Mouse (Mus musculus): ENCODE data around the gene Ccdc18. TPM values are rescaled to one million over a fixed set of nuclear protein-coding genes. Genes with fewer than 3 reads are reported as not detected.
A peak's percentile ranks its signal among the peaks of the same experiment; 100 is the strongest.
"Not testable (repeated sequence)": the region's sequence is repeated elsewhere in the genome, so short reads cannot be mapped to it uniquely, and the experiment has no call there.

Gene Ccdc18
- polyA plus RNA-seq (2015; fragmentation: Nextera tagmentation; extraction: Ambion mirVana): 2.6 and 3.1 TPM in 2 replicates

- Histone ChIP-seq H3K9me3 (no peaks in the 10 kb centered on the region), H3K4me2 (peak within 1 kb of the TSS; percentile 75), H3K4me3 (peak within 1 kb of the TSS; percentile 80), H3K4me1 (replicated peaks) (peaks cover 23% of the 10 kb centered on the region), H3K27ac (replicated peaks) (peak within 1 kb of the TSS; percentile 87), H3K36me3 (peaks cover 10% of the 10 kb centered on the region), H3K27me3 (no peaks in the 10 kb centered on the region), H3K9ac (peak within 1 kb of the TSS; percentile 86)
- WGBS: under 1% methylated on average over 65 of the region's 65 CpGs
- ATAC-seq (ENCODE audit: low read depth): peak; percentile 98
These were observed at the start of gene Ccdc18, which contains the start of gene Tmed5 for GRCm38 (mm10) chr5:108132441-108133243. TSS of gene Ccdc18 (plus strand) at chr5:108132875. TSS of gene Tmed5 (minus strand) at chr5:108132620.

GRCm38 (mm10) chr5:108085440-108085839 lies 47.2 kb upstream of the Ccdc18 start:
- no peak overlapping the region for H3K4me3 ChIP-seq
- no peak overlapping the region for H3K4me2 ChIP-seq
- ATAC-seq (ENCODE audit: low read depth): no peak
- no peaks in the 10 kb centered on the region for H3K27me3 ChIP-seq
- H3K4me1 ChIP-seq (replicated peaks): no peaks in the 10 kb centered on the region
- H3K9ac ChIP-seq: no peak overlapping the region
- no peak overlapping the region for H3K27ac ChIP-seq (replicated peaks)
- 98% methylated on average over 2 of the region's 2 CpGs for WGBS
- H3K9me3 ChIP-seq: no peaks in the 10 kb centered on the region
- peaks cover 67% of the 10 kb centered on the region for H3K36me3 ChIP-seq

- 93% methylated on average over 8 of the region's 8 CpGs for WGBS
- not testable (repeated sequence) for H3K4me2 ChIP-seq; H3K4me1 ChIP-seq (replicated peaks); ATAC-seq (ENCODE audit: low read depth); H3K27me3 ChIP-seq; H3K4me3 ChIP-seq; H3K9ac ChIP-seq; H3K9me3 ChIP-seq; H3K27ac ChIP-seq (replicated peaks)
- H3K36me3 ChIP-seq: peaks cover 71% of the 10 kb centered on the region
These were observed 39.9 kb upstream of the Ccdc18 start for GRCm38 (mm10) chr5:108092731-108093130.

GRCm38 (mm10) chr5:108097676-108098075 lies 35.0 kb upstream of the Ccdc18 start:
- no peak for ATAC-seq (ENCODE audit: low read depth)
- H3K27me3 ChIP-seq: no peaks in the 10 kb centered on the region
- WGBS: 89% methylated on average over 3 of the region's 3 CpGs
- no peak overlapping the region for H3K27ac ChIP-seq (replicated peaks)
- H3K9ac ChIP-seq: no peak overlapping the region
- H3K4me3 ChIP-seq: no peak overlapping the region
- H3K4me1 ChIP-seq (replicated peaks): no peaks in the 10 kb centered on the region
- no peaks in the 10 kb centered on the region for H3K9me3 ChIP-seq
- peaks cover 67% of the 10 kb centered on the region for H3K36me3 ChIP-seq
- no peak overlapping the region for H3K4me2 ChIP-seq

GRCm38 (mm10) chr5:108100196-108100595 lies 32.5 kb upstream of the Ccdc18 start:
- no peaks in the 10 kb centered on the region for H3K4me1 ChIP-seq (replicated peaks)
- no peak overlapping the region for H3K27ac ChIP-seq (replicated peaks)
- no peak overlapping the region for H3K4me2 ChIP-seq
- H3K9ac ChIP-seq: no peak overlapping the region
- H3K4me3 ChIP-seq: no peak overlapping the region
- no peak for ATAC-seq (ENCODE audit: low read depth)
- H3K36me3 ChIP-seq: peaks cover 71% of the 10 kb centered on the region
- H3K27me3 ChIP-seq: no peaks in the 10 kb centered on the region
- H3K9me3 ChIP-seq: no peaks in the 10 kb centered on the region

- H3K36me3 ChIP-seq: peaks cover 62% of the 10 kb centered on the region
These were observed 28.4 kb upstream of the Ccdc18 start for GRCm38 (mm10) chr5:108104306-108104705.

GRCm38 (mm10) chr5:108109346-108109745 lies 23.3 kb upstream of the Ccdc18 start:
- ATAC-seq (ENCODE audit: low read depth): no peak
- Histone ChIP-seq H3K27ac (replicated peaks) (no peak overlapping the region), H3K4me1 (replicated peaks) (no peaks in the 10 kb centered on the region), H3K9ac (no peak overlapping the region), H3K9me3 (no peaks in the 10 kb centered on the region), H3K4me3 (no peak overlapping the region), H3K4me2 (no peak overlapping the region), H3K27me3 (no peaks in the 10 kb centered on the region), H3K36me3 (peaks cover 35% of the 10 kb centered on the region)
- 96% methylated on average over 7 of the region's 7 CpGs for WGBS

More at GRCm38 (mm10) chr5:108104306-108104705, 28.4 kb upstream of the Ccdc18 start:
- Histone ChIP-seq H3K9ac (no peak overlapping the region), H3K4me2 (no peak overlapping the region), H3K4me1 (replicated peaks) (no peaks in the 10 kb centered on the region), H3K4me3 (no peak overlapping the region), H3K9me3 (no peaks in the 10 kb centered on the region), H3K27me3 (no peaks in the 10 kb centered on the region), H3K27ac (replicated peaks) (no peak overlapping the region)
- ATAC-seq (ENCODE audit: low read depth): no peak
- 90% methylated on average over 5 of the region's 5 CpGs for WGBS

- H3K4me2 ChIP-seq: no peak overlapping the region
- H3K36me3 ChIP-seq: 0 out of 2 replicates have a peak, but pooled peaks cover 3% of the 10 kb centered on the region
- no peaks in the 10 kb centered on the region for H3K9me3 ChIP-seq
- H3K4me3 ChIP-seq: no peak overlapping the region
- 88% methylated on average over 4 of the region's 4 CpGs for WGBS
- no peaks in the 10 kb centered on the region for H3K4me1 ChIP-seq (replicated peaks)
- H3K9ac ChIP-seq: no peak overlapping the region
- H3K27ac ChIP-seq (replicated peaks): no peak overlapping the region
- H3K27me3 ChIP-seq: no peaks in the 10 kb centered on the region
- ATAC-seq (ENCODE audit: low read depth): no peak
These were observed 15.0 kb upstream of the Ccdc18 start for GRCm38 (mm10) chr5:108117693-108118092.

- H3K9me3 ChIP-seq: no peaks in the 10 kb centered on the region
- 83% methylated on average over 9 of the region's 9 CpGs for WGBS
- H3K27me3 ChIP-seq: no peaks in the 10 kb centered on the region
- H3K4me2 ChIP-seq: no peak overlapping the region
- H3K4me1 ChIP-seq (replicated peaks): no peaks in the 10 kb centered on the region
- no peak for ATAC-seq (ENCODE audit: low read depth)
- H3K27ac ChIP-seq (replicated peaks): no peak overlapping the region
- 0 out of 2 replicates have a peak, but pooled peaks cover 8% of the 10 kb centered on the region for H3K36me3 ChIP-seq
- H3K9ac ChIP-seq: no peak overlapping the region
- no peak overlapping the region for H3K4me3 ChIP-seq
These were observed 12.3 kb upstream of the Ccdc18 start for GRCm38 (mm10) chr5:108120221-108120900.

GRCm38 (mm10) chr5:108131849-108132440 lies 730 bp upstream of the Ccdc18 start:
- Histone ChIP-seq H3K36me3 (peaks cover 11% of the 10 kb centered on the region), H3K9ac (peak overlapping the region; percentile 86), H3K27ac (replicated peaks) (peak overlapping the region; percentile 87), H3K4me2 (peak overlapping the region; percentile 75), H3K9me3 (no peaks in the 10 kb centered on the region), H3K27me3 (no peaks in the 10 kb centered on the region), H3K4me3 (peak overlapping the region; percentile 80), H3K4me1 (replicated peaks) (peaks cover 23% of the 10 kb centered on the region)
- ATAC-seq (ENCODE audit: low read depth): peak; percentile 68
- under 1% methylated on average over 32 of the region's 32 CpGs for WGBS

- no peak overlapping the region for H3K4me3 ChIP-seq
- no peak overlapping the region for H3K9ac ChIP-seq
- no peak for ATAC-seq (ENCODE audit: low read depth)
- 98% methylated on average over 1 of the region's 1 CpGs for WGBS
- H3K27me3 ChIP-seq: no peaks in the 10 kb centered on the region
- H3K27ac ChIP-seq (replicated peaks): no peak overlapping the region
- no peaks in the 10 kb centered on the region for H3K36me3 ChIP-seq
- H3K4me1 ChIP-seq (replicated peaks): no peaks in the 10 kb centered on the region
- H3K9me3 ChIP-seq: no peaks in the 10 kb centered on the region
- no peak overlapping the region for H3K4me2 ChIP-seq
These were observed 19.9 kb downstream of the Ccdc18 start for GRCm38 (mm10) chr5:108152592-108152991.

- Histone ChIP-seq H3K4me2 (no peak overlapping the region), H3K9ac (no peak overlapping the region), H3K36me3 (no peaks in the 10 kb centered on the region), H3K4me3 (no peak overlapping the region), H3K9me3 (no peaks in the 10 kb centered on the region), H3K27me3 (no peaks in the 10 kb centered on the region), H3K27ac (replicated peaks) (no peak overlapping the region), H3K4me1 (replicated peaks) (no peaks in the 10 kb centered on the region)
- ATAC-seq (ENCODE audit: low read depth): no peak
- 85% methylated on average over 2 of the region's 2 CpGs for WGBS
These were observed 28.1 kb downstream of the Ccdc18 start for GRCm38 (mm10) chr5:108160796-108161195.

Measured in neural tube, embryonic 13.5 days (tissue).